Mouse (Mus musculus) bone marrow macrophage, adult 2 months (primary cell): ENCODE results near the gene Hist1h2ap.
"Not testable (repeated sequence)": the region's sequence is repeated elsewhere in the genome, so short reads cannot be mapped to it uniquely, and the experiment has no call there.

Experiments used
- CTCF ChIP-seq: IDR thresholded peaks from 2 replicates; pipeline ENCODE4 v1.5.1; 2012; ENCODE audit warnings: low read depth, mild to moderate bottlenecking, low read length, moderate library complexity
- POLR2A ChIP-seq: IDR thresholded peaks from 2 replicates; pipeline ENCODE4 v1.6.1; 2012; ENCODE audit warnings: mild to moderate bottlenecking, low read depth, low read length, borderline replicate concordance

GRCm38 (mm10) chr13:21810073-21810472 lies 23.2 kb downstream of the Hist1h2ap start, which contains the start of the genes Hist1h2bq and Hist1h2ao:
- TF ChIP-seq CTCF, POLR2A: not testable (repeated sequence)
